Mouse (Mus musculus) embryo, embryonic 11 days (tissue): Measurements from ENCODE around the gene Rassf5.

ENCODE experiments used
- DNase-seq: peaks from one replicate; pipeline ENCODE4 v3.0.0-alpha.2; 2015

Rassf5 gene

DNA sequence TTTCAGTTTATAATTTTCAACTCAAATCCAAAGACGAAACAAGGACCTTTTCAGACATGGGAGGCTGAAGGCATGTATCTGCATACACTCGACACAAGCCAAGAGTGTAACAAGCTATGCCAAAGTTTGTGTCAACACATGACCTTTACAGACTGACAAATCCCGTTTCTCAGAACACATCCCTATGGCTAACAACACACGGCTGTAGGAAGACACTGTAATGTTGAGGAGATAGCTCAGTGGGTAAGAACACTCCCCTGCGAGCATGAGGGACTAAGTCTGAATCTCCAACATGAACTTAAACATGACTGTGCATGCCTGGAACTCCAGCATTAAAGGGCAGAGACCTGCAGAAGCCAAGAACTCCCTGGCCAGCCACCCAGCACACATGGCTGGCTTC, 38.7 kb downstream of the Rassf5 start:
- no peak for DNase-seq

DNA sequence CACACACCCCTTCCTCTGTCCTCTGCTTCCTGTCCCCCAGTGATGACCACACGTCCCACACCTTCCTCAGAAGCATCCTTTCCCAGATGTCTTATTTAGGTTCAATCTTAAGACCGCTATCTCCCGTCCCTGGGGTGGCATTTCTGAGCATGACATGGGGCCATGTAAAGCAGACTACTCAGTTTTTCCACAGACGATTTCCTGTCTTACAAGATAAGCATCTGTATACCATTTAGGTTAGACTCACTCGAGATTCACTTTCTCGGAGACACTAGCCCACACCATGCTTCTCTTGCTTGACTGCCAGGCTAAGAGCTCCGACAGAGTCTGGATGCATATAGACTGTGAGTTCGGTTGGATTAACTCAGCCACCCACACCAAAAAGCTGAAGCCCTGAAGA, 40.6 kb downstream of the Rassf5 start:
- DNase-seq = no peak

GRCm38 (mm10) chr1:131201391-131201790, 43.7 kb downstream of the Rassf5 start:
- no peak for DNase-seq

DNA sequence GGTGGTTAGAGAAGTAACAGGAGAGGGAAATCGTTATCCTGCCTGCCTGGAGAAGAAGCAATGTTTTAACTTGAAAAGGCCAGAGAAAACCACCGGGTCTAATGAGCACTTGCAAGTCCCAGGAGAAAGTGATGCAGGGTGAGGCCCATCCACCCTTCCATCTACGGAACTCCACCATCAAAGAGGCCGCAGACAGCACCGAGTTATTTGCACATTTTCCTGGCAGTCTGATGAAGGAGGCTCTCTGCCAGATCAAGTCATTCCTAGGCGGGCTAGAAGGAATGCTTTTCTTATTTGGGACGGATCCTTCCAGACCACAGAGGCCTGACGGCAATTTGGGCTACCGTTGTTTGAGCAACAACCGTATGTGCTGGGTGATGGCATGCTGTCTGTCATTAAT, 44.5 kb downstream of the Rassf5 start:
- no peak for DNase-seq

DNA sequence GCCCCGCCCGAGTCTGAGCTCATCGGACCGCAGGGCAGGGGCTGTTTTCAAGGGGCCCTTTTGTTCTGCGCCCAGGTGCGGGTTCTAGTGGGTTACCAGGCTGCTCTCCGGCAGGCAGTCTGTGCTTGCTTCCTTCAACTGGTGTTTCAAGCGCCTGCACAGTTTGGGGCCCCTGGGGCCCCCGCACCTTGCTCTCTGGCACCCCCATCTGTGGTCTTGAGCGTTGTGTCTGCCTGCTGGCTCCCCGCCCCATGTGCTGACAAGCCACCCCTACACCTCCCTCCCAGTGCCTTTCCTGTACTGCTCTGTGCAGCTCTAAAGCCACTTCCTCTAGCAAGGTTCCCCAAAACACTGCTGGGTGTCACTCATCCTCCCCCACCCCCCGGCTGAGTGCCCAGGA, 45.1 kb downstream of the Rassf5 start:
- no peak for DNase-seq

DNA sequence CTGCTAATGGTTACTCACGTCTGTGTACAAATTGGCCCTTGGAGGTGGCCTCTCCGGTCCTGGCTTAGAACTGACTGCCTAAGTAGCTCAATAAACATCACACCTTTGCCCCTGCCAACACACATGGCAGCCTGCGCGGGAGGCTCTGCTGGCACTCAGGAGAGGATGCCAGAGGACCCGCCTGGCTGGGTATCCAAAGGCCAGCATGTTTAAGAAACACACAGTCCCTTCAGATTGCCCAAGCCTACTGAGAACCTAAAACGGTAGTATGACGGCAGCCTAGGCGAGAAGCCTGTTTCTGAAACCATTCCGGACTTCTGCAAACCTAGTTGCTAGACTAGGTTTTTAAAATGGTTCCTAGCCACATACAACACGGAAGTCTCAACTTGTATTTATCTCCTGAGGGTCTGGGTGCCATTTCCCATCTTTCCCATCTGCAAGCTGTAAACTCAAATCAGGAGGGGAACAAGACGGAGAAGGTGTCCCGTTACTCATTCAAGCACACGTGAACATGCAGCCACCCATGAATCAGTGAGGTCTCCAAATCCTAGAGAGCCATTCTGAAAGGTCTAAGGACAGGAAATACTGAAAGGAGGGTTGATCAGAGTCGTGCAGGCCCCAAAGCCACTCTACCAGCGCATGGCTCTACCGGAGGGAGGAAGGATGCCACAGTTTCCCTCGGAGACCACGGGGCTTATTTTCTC, 45.8 kb downstream of the Rassf5 start:
- DNase-seq = no peak

GRCm38 (mm10) chr1:131198417-131198960, 46.6 kb downstream of the Rassf5 start:
- no peak for DNase-seq

DNA sequence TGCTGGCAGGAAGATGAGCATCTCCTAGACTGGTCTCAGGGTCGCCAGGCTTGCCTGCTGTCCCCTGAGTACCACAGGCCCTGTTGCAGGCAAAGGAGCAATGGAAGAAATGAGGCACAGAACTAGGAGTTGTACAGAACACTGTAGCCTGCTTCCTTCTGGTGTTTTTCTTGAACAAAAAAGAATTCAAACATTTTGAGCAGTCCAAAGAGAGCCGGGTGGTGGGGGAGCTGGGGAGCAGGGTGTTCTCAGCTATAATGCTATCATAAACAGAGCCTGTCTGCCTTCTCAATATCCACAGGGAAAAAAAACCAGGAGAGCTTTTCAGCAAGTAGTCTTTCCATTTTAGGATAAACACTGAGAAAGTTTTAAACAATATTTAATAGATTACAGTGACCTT, 49.0 kb downstream of the Rassf5 start:
- DNase-seq = no peak

DNA sequence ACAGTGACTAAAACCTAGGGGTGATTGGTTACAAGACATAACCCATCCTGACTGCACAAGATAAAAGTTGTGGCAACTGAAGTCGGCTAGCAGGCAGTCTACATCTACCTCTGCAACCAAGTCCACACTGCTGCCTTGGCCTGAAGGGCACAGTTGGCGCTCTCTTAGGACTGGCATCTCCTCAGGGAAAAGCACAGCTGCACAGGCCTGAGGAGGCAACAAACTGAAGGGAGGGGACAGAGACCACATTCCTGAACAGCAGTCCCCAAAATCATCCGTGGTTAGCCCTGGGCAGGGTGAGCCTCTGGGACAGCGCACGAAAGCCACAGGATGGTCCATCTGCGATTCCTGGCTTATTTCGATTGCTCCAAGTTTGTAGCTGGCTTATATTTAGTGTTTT, 49.4 kb downstream of the Rassf5 start:
- no peak for DNase-seq

DNA sequence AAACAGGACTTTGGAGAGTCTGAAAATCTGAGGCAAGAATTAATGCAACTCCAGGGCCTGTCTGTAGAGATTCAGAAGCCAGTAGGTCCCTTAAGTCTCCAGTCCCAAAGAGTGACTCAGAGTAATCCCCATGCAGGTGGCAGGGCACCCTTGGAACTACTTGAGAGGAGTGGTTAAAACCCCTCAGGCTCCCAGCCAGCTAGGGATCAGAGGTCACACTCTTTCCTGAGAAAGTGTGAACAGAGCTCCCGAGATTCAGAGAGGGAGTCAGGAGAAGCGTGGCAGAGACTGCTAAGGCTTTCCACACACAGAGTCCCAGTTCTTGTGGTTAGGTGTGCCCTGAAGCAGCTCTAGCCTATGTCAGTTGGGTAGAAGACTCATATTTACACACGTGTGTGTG, 51.3 kb downstream of the Rassf5 start:
- DNase-seq = no peak

DNA sequence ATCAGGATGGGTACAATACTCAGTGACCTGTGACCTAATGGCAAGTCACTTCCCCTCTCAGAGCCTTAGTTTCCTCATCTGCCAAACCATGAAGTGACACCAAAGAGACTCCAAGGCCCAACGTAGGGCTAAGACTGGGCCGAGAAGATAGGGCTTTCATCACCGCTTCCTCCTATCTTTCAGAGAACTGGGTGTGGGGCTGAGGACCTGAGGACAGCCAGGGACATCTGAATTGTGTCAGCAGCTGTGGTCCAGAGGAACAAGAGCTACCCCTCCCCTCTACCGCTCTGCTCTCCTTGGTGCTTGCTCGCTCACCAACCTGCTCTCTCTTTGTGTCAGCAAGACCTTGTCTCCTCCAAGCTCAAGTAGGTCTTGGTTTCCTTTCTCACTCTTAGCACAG, 56.4 kb downstream of the Rassf5 start:
- no peak for DNase-seq

- DNase-seq = no peak
Measured at GRCm38 (mm10) chr1:131187856-131188255, 57.2 kb downstream of the Rassf5 start.

DNA sequence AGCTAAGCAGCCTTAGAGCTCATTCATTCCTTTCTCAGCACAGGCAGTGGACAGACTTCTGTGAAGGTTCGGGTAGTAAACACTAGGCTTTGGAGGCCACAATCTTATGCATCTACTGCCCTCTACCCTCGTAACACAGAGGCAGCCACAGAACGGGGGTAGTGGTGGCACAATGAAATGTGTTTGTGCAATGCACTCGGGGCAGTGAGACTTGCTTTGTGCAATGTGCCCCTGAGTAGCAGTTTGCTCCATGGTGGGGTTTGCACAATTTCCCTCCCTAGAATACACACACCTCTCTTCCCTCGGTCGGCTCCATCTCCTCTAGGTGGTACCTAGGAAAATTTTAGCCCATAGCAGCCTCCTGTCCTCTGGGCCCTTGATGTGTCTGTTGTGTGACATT, 58.1 kb downstream of the Rassf5 start:
- DNase-seq = no peak

GRCm38 (mm10) chr1:131185821-131186506, 59.1 kb downstream of the Rassf5 start:
- no peak for DNase-seq

- DNase-seq = no peak
Measured at GRCm38 (mm10) chr1:131184956-131185660, 60.0 kb downstream of the Rassf5 start.

- DNase-seq = no peak
Measured at GRCm38 (mm10) chr1:131184253-131184955, 60.7 kb downstream of the Rassf5 start.

GRCm38 (mm10) chr1:131183201-131183600, 61.9 kb downstream of the Rassf5 start:
- DNase-seq = no peak

GRCm38 (mm10) chr1:131181642-131182527, 63.2 kb downstream of the Rassf5 start:
- peak; percentile 82 for DNase-seq

DNA sequence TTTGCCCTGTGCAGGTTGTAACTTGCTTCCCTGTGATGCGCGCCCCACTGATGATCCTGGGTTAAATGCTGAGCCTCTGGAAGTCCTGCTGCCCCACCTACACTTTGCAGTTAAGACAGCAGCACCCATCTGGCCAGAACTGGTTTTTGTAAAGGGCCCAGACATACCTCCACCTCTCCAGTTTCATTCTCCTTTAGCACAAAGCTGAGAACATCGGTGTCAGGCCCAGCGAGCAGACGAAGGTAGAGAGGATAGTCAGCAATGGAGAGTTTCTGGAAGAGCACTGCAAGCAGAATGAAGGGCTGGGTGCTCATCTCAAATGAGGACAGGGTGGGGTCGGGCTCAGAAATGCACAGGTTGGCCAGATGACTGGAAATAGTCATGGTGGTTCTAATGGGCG, 64.7 kb downstream of the Rassf5 start:
- DNase-seq = no peak

- no peak for DNase-seq
Measured at GRCm38 (mm10) chr1:131178083-131178482, 67.0 kb downstream of the Rassf5 start.

DNA sequence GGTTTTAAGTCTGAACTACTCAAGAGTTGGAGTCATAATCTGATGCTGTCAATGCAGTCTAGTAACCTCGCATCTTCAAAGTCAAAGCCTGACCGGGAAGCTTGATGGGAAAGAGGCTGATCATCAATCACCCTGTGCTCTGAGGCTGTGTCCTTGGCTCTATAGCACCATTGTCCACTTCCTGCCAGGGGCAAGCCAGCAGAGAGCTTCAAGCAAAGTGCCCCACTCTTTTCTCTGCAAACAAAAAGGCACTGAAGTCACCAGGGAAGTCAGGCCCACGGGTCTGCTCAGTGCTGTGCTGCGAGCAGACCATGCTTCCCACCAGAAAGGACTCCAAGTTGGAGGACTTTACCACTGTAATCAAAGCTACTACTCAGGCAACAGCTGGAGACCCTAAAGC, 67.8 kb downstream of the Rassf5 start:
- DNase-seq = no peak

- no peak for DNase-seq
Measured at GRCm38 (mm10) chr1:131175819-131176218, 69.2 kb downstream of the Rassf5 start.
